Mouse (Mus musculus) cortical plate, adult 2 months (tissue): ENCODE measurements at regions not wholly inside any gene's neighbourhood (a gene's known extent, or its start where the extent isn't known, plus 50 kb on each side); places are given as distances from the start of the nearest gene placed in this dataset.

ENCODE experiments used
- H3K27ac ChIP-seq: fragments of 200-500 bp; 2 replicates; pipeline ENCODE4 v1.5.1; 2012; ENCODE audit warnings: low read length, control low read depth, inconsistent platforms; ENCODE audit not compliant: insufficient read depth
- H3K4me1 ChIP-seq: fragments of 200-500 bp; 2 replicates; pipeline ENCODE4 v1.6.1; 2011; ENCODE audit warnings: low read length; ENCODE audit not compliant: control insufficient read depth, insufficient read depth
- H3K4me3 ChIP-seq: fragments of 200-500 bp; 2 replicates; pipeline ENCODE4 v1.5.1; 2011; ENCODE audit warnings: mild to moderate bottlenecking, low read length, control low read depth; ENCODE audit not compliant: insufficient read depth
- CTCF ChIP-seq: fragments of 200-500 bp; IDR thresholded peaks from 2 replicates; pipeline ENCODE4 v1.5.1; 2011; ENCODE audit warnings: mild to moderate bottlenecking, control low read depth, low read length; ENCODE audit not compliant: insufficient read depth; ENCODE audit errors: extremely low read depth
- POLR2A ChIP-seq: fragments of 200-500 bp; IDR thresholded peaks from 2 replicates; pipeline ENCODE4 v1.6.1; 2011; ENCODE audit warnings: mild to moderate bottlenecking, low read length, control low read depth; ENCODE audit not compliant: insufficient read depth; ENCODE audit errors: extremely low read depth

DNA sequence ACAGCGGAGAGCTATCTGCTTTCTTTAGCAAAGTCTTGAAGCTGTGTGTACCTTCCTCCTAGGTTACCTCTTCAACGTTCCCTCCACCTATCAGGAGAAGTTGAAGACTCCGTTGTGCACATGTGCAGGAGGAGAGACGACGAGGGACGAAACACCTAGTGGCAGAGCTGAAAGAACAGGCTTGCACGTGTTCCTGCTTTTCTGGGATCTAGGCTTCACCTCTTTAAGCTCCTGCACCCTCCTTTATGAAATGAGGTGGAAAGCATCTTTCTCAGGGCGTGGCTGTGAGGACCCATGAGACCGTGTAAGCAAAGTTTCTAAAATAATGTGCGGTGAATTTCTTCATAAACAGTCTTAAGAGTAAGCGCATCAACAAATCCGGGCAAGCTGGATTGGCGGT lies 71.4 kb upstream of the Eif4g2 start:
- H3K4me3 ChIP-seq: no peak overlapping the region
- TF ChIP-seq POLR2A (no peak), CTCF (no peak)

DNA sequence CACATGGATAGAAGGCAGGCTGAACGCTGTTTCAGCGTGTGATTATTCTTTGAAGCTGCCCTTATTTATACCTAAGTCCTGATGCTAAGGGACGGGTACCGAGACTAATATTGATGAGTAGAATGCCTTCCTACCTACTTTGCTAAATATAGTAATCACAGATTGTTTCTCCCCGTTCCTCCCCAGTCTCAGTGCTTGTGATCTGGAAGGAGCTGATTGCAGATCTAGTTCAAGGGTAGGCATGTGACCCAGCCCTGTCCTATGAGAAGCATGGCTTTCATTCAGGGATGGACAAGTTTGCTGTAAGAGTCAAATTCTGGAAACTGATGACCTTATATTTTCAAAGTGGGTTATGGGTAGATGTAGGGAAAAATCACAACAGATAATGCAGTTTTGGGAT lies 67.7 kb upstream of the Eif4g2 start:
- Histone ChIP-seq H3K4me3 (no peak overlapping the region), H3K27ac (no peak overlapping the region), H3K4me1 (no peaks in the 10 kb centered on the region)
- TF ChIP-seq CTCF (no peak), POLR2A (no peak)

More for the DNA sequence above, 71.4 kb upstream of the Eif4g2 start:
- Histone ChIP-seq H3K27ac (no peak overlapping the region), H3K4me1 (peaks cover 8% of the 10 kb centered on the region; the same call in 1 of the 2 replicates)

DNA sequence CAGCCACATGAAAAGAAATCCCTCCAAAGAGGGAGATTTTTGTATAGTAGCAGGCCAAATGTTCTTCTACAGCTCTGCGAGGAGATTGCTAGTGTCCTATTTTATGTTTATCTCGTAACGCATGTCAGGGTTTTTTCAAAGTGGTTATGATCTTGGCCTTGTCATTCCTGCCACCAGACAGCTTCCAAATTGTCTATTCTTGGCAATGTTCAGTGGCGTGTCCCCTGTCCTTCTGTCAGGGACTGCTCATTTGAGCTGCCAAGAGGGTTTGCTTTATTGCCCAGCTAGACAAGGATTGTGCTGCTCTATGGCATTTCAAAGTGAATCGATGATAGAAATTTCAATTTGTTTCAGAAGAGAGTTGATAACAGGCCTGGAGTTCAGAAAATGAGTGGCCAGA lies 67.3 kb upstream of the Eif4g2 start:
- no peak overlapping the region for H3K27ac ChIP-seq
- no peak for TF ChIP-seq CTCF
- TF ChIP-seq POLR2A: no peak
- H3K4me3 ChIP-seq: no peak overlapping the region
- no peaks in the 10 kb centered on the region for H3K4me1 ChIP-seq

DNA sequence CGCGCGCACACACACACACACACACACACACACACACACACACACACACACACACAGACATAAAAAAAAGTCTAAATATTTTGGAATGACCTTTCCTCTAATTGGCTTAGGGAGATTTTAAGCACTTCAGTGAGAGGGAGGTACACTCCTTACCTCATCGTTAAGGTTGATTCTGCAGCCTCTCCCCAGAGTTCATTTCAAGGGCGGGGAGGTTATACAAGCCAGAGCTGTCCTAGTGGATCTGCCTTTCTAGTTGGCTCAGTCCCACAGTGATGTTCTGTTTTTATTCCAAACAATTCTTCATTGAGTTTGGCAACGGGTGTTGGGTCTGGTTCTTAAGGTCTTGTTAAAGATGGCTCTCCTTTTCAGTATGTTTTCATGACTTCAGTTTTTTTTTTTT lies 64.8 kb upstream of the Eif4g2 start:
- no peaks in the 10 kb centered on the region for H3K4me1 ChIP-seq
- no peak overlapping the region for H3K4me3 ChIP-seq
- no peak overlapping the region for H3K27ac ChIP-seq
- TF ChIP-seq CTCF (no peak), POLR2A (no peak)

DNA sequence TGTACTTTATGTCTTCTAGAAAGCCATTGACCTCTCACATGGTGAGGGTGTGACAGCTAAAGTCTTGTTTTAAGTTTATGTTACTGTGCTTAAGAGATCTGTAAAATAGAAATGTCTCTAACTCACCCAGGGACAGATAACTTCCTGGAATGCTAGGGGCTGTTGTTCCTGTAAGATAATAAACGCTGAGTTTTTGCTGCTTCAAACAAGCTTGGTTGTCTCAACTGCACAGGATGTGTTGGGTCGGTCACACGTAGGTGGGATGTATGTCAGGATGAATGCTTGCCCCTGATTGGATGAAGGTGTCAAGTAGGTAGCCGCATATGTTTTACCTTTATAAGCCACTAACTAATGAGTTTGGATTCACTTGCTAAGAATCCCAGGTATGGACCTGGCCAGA lies 63.8 kb upstream of the Eif4g2 start:
- no peak overlapping the region for H3K4me3 ChIP-seq
- no peak for TF ChIP-seq POLR2A
- TF ChIP-seq CTCF: no peak
- no peak overlapping the region for H3K27ac ChIP-seq
- no peaks in the 10 kb centered on the region for H3K4me1 ChIP-seq

DNA sequence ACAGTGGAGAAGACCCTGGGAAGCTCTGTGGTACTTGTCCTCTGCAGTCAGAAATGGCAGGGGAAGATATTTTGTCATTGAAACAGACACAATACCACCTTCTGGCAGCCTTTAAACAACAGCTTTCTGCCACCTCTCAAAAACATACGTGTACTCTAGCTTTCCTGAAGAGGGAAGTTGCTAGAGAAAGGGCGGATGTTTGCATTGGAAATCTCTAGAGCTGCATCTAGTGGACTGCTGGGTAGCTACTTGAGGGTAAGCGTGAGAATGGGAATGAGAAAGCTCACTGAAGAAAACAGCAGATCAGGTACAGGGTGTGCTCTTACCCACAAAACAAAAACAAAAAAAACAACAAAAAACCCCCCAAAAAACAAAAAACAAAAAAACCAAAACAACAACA lies 61.4 kb upstream of the Eif4g2 start:
- TF ChIP-seq POLR2A (no peak), CTCF (no peak)
- no peak overlapping the region for H3K27ac ChIP-seq
- H3K4me3 ChIP-seq: no peak overlapping the region
- no peaks in the 10 kb centered on the region for H3K4me1 ChIP-seq

DNA sequence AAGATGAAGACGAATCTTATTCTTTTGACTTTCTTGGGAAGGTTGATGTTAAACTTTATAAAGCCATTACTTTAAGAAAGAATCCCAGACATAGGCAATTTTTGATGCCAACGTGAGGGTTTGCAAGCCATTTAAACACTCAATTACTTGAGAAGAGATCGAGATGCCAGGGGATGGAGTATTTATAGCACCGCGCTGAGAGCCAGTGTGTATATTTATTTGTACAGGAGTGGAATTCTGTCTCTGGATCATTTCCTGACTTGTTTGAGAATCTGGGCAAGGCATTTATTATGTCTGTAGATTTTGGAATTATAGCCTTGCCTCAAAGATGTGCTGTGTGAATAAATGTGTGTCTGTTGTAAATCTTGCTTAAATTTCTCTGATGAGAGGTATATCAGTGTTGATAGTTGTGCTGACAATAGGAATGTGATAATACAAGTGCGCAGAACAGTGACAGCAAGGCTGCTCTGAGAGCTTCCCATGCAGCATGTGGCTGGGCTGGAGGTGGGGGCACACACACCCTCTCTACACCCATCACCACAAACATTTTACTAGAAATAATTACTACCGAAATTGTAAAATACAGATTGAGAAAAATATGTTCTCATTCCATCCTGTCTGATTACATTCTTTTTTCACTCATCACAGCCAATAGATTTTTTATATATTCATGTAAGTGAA lies 58.6 kb upstream of the Eif4g2 start:
- H3K27ac ChIP-seq: no peak overlapping the region
- H3K4me1 ChIP-seq: no peaks in the 10 kb centered on the region
- no peak overlapping the region for H3K4me3 ChIP-seq
- TF ChIP-seq POLR2A (no peak), CTCF (no peak)

DNA sequence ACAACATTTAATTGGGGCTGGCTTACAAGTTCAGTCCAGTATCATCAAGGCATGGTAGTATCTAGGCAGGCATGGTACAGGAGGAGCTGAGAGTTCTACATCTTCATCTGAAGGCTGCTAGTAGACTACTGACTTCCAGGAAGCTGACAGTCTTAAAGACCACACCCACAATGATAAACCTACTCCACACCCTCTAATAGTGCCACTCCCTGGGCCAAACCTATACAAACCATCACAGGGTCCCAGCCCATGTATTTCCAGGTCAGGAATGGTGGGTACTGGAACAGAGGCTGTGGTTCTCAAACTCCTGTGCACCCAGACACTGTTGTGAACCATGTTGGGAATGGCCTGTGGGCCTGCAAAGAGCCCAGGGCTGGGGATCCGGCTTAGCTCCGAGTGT lies 55.2 kb upstream of the Eif4g2 start:
- TF ChIP-seq POLR2A (no peak), CTCF (no peak)
- no peak overlapping the region for H3K4me3 ChIP-seq
- H3K4me1 ChIP-seq: no peaks in the 10 kb centered on the region
- H3K27ac ChIP-seq: no peak overlapping the region

DNA sequence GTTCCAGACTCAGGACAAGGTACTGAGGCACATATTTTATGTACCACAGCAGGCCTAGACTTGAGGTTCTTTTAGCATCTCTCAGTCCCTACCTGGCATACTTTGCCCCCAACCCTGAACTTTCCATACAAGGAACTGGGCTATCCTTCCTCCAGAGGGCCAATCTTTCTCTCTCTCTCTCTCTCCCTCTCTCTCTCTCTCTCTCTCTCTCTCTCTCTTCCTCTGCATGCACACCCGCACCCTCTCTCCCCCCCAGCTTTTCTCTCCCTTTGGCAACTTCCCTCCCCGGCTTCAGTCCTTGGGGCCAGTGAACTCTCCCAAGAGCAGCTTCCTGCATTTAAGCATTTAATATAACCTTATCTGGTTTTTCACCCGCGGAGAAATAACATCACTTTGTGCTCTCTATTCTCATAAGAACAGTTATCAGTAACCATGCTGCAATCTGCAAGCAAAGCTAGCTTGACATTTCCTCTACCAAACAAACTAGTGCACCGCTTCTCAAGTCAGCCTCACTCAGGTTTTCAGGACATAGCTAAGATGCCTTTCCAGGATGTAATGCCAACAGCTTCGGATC lies 53.3 kb upstream of the Eif4g2 start:
- no peak for TF ChIP-seq CTCF
- TF ChIP-seq POLR2A: no peak
- H3K4me1 ChIP-seq: no peaks in the 10 kb centered on the region
- H3K4me3 ChIP-seq: no peak overlapping the region
- no peak overlapping the region for H3K27ac ChIP-seq

DNA sequence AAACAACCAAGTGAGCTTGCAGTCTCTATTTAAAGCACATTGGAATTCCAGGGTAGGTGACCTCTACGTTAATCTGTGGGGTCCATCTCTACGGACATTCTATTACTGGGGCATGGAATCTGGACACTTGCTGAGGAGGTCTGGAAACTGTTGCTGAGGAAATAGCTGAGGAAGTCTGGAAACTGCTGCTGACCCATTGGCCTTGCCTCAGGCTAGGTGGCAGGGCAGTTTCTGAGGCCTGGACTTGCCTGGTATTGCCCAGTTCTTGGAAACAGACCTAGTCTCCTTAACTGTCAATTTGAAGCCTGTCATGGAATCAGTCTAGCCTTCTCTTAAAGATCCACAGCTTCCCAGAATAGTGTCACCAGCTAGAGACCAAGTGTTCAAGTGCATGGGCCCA lies 51.7 kb upstream of the Eif4g2 start:
- H3K4me1 ChIP-seq: no peaks in the 10 kb centered on the region
- TF ChIP-seq CTCF (no peak), POLR2A (no peak)
- no peak overlapping the region for H3K27ac ChIP-seq
- H3K4me3 ChIP-seq: no peak overlapping the region
